Mouse (Mus musculus) hindbrain, embryonic 12.5 days (tissue): ENCODE results near the gene Scg3. TPM values are rescaled to one million over a fixed set of nuclear protein-coding genes. Genes with fewer than 3 reads are reported as not detected.
A peak's percentile ranks its signal among the peaks of the same experiment; 100 is the strongest.

Experiments
- ATAC-seq: fragments of 200-750 bp; cut with Nextera tagmentation; 2 replicates; pipeline ENCODE4 v1.8.0; 2017; ENCODE audit warnings: moderate TSS enrichment; ENCODE audit not compliant: low FRiP score
- H3K27ac ChIP-seq: fragments of 300-500 bp; sonication (generic); 2 replicates; pipeline ENCODE4 v1.5.1; 2016; ENCODE audit warnings: mild to moderate bottlenecking
- H3K27me3 ChIP-seq: fragments of 300-500 bp; sonication (generic); 2 replicates; pipeline ENCODE4 v1.6.1; 2016; ENCODE audit warnings: mild to moderate bottlenecking
- H3K36me3 ChIP-seq: fragments of 300-500 bp; sonication (generic); 2 replicates; pipeline ENCODE4 v1.6.1; 2016; ENCODE audit warnings: mild to moderate bottlenecking
- H3K4me1 ChIP-seq: fragments of 300-500 bp; sonication (generic); 2 replicates; pipeline ENCODE4 v1.6.1; 2016
- H3K4me2 ChIP-seq: fragments of 300-500 bp; sonication (generic); replicated peaks from 2 replicates; pipeline ENCODE4 v1.6.1; 2016; ENCODE audit warnings: mild to moderate bottlenecking
- H3K4me3 ChIP-seq: fragments of 300-500 bp; sonication (generic); 2 replicates; pipeline ENCODE4 v1.5.1; 2016; ENCODE audit warnings: mild to moderate bottlenecking
- H3K9ac ChIP-seq: fragments of 300-500 bp; sonication (generic); 2 replicates; pipeline ENCODE4 v1.6.1; 2016; ENCODE audit warnings: mild to moderate bottlenecking, moderate library complexity
- H3K9me3 ChIP-seq: fragments of 300-500 bp; sonication (generic); replicated peaks from 2 replicates; pipeline ENCODE4 v1.6.1; 2016; ENCODE audit warnings: mild to moderate bottlenecking
- WGBS: fragments of 180-500 bp; shearing (Covaris S2); methylation state at CpG from one replicate; pipeline ENCODE4 v1.1.7; 2016; 5-methylcytosine and 5-hydroxymethylcytosine counted together
- polyA plus RNA-seq: library from polyadenylated mRNA; unstranded; fragments of >200 nt; fragmentation: Nextera tagmentation; extraction: Ambion mirVana; gene quantifications from 2 replicates; pipeline ENCODE4 v1.2.1, GENCODE M21; 2016

The Scg3 gene
- polyA plus RNA-seq, 1 experiment from 2014 or later, result 84.0 TPM

DNA sequence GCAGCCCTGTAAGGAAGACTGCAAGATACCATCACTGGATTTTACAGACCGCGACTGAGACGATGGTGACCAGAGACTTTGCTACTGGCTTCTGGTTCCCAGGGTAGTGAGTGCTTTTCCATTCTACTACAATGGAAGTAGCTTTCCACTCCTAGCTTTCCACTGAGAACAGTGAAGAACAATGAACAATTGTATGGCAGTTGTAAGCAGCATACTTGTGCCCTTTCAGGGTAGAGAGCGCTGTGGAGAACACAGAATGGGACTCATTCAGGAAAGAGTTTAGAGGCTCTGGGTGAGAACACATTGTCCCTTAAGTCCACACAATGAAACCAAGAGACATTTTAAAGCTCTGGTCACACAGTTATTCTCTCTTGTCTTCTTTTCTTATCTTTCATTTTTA, 86.3 kb downstream of the Scg3 start:
- no peak for ATAC-seq
- Histone ChIP-seq H3K4me2 (no peak overlapping the region), H3K4me1 (peaks cover 32% of the 10 kb centered on the region), H3K9ac (no peak overlapping the region), H3K9me3 (no peaks in the 10 kb centered on the region), H3K27me3 (no peaks in the 10 kb centered on the region), H3K36me3 (peaks cover 31% of the 10 kb centered on the region), H3K27ac (no peak overlapping the region), H3K4me3 (no peak overlapping the region)
- 60% methylated on average over 4 of the region's 4 CpGs for WGBS

- Histone ChIP-seq H3K9ac (no peak overlapping the region), H3K4me1 (peaks cover 32% of the 10 kb centered on the region), H3K4me3 (no peak overlapping the region), H3K9me3 (no peaks in the 10 kb centered on the region), H3K4me2 (no peak overlapping the region), H3K27ac (no peak overlapping the region), H3K36me3 (peaks cover 37% of the 10 kb centered on the region), H3K27me3 (no peaks in the 10 kb centered on the region)
- 95% methylated on average over 13 of the region's 13 CpGs for WGBS
- no peak for ATAC-seq
Observed at GRCm38 (mm10) chr9:75597036-75597435, 86.8 kb downstream of the Scg3 start.

DNA sequence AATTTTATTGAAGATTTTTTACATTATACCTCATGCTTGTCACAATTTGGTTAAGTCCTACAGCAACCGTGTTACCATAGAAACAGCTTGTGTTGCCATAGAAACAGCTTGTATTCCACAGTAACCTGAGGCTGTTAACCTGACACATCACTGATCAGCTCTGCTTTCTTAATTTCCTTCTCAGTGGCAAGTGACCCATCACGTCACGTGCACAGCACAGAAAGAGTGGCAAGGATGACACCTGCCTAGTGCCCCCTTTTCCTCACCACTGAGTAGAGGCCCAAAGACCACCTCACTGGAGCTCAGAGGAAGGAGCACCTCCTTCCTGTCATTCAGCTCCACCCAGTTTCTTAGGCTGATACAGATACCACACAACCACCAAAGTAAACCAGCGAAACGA, 90.4 kb downstream of the Scg3 start:
- Histone ChIP-seq H3K4me2 (no peak overlapping the region), H3K36me3 (peaks cover 69% of the 10 kb centered on the region), H3K27ac (no peak overlapping the region), H3K9ac (no peak overlapping the region), H3K27me3 (no peaks in the 10 kb centered on the region), H3K4me1 (peaks cover 10% of the 10 kb centered on the region; the same call in 1 of the 2 replicates), H3K9me3 (no peaks in the 10 kb centered on the region), H3K4me3 (no peak overlapping the region)
- 0 out of 2 replicates have a peak, but pooled peaks have one; percentile 54 for ATAC-seq
- 81% methylated on average over 5 of the region's 5 CpGs for WGBS

Other genes starting within 250 kb of the Scg3 start
- gene Leo1, start 242.5 kb downstream of the Scg3 start, polyA plus RNA-seq, result 50.5 and 51.7 TPM in 2 replicates
- gene Tmod3, start 124.4 kb downstream of the Scg3 start, polyA plus RNA-seq, result 96.5 and 98.4 TPM in 2 replicates
- gene Tmod2, start 72.7 kb downstream of the Scg3 start, polyA plus RNA-seq, result 110 and 112 TPM in 2 replicates
- 21.2 and 24.2 TPM in 2 replicates for gene Lysmd2, start 58.3 kb downstream of the Scg3 start, polyA plus RNA-seq
- 7.0 and 9.6 TPM in 2 replicates for gene Bmp5, start 91.3 kb upstream of the Scg3 start, polyA plus RNA-seq